Mouse (Mus musculus) large intestine, adult 2 months (tissue): ENCODE measurements at regions not wholly inside any gene's neighbourhood (a gene's known extent, or its start where the extent isn't known, plus 50 kb on each side); places are given as distances from the start of the nearest gene placed in this dataset.

Experiments
- DNase-seq: peaks from one replicate; pipeline ENCODE4 v3.0.0-alpha.2; 2012; ENCODE audit warnings: low read depth, low spot score
- WGBS: fragments of 180-500 bp; shearing (Covaris S2); methylation state at CpG from one replicate; pipeline ENCODE4 v1.1.7; 2018; 5-methylcytosine and 5-hydroxymethylcytosine counted together

DNA sequence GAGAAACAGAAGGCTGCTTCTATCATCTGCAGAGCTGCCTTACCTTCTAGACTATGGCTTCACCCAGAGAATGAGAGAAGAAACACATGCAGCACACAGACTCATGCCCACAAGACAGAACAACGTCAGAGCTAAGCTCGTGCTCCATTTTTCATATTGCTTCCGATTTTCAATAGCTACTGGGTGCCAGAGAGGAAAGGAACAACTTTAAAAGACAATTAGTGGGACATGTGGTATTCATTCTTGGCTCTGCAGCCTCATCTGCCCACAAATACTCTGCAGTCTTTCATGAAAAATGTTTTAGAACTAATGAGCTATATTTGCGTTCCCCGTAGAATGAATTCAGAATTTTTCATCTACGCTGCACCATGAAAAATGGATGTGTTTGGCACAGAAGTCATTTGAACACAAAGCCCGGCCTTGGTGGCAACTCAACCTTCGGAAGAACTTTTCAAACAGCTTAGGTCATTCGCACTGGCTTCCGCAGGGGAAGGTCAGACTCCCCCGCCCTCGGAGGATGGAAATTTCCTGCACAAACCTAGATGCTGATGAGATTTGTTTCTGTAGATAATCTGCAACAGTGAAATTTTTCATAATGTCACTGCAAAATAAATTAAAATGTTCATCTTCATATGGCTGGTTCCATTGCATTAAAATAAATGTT, 213.6 kb downstream of the Skap2 start:
- WGBS, result 83% methylated on average over 12 of the region's 12 CpGs
- DNase-seq, result no peak

DNA sequence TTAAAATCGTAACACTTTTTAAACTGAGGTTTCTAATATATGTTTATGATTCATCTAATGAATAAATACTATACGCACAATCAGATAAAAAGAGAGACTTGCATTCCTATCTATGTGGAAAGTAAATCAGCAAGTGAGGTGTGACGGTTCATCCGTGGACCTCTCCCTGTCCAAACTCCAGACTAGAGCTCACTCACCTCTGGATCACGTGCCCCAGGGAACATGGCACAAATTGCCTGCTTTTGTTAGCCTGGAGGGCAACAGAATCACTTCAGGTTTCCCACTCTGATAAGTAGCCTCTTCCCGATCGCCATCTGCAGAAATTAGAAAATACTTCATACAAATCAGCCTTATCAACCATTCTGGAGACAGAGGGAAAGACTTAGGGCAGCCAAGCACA, 206.7 kb downstream of the Skap2 start:
- 69% methylated on average over 7 of the region's 7 CpGs for WGBS
- DNase-seq, result no peak
